Mouse (Mus musculus) MEL (cell line): Measurements from ENCODE around the gene Igfbp3. TPM values are rescaled to one million over a fixed set of nuclear protein-coding genes. Genes with fewer than 3 reads are reported as not detected.
A peak's percentile ranks its signal among the peaks of the same experiment; 100 is the strongest.

ENCODE experiments used
- DNase-seq: peaks from one replicate; pipeline ENCODE4 v3.0.0; 2011; ENCODE audit warnings: low read depth, low spot score
- H3K27ac ChIP-seq: 2 replicates; pipeline ENCODE4 v1.5.1; 2012; ENCODE audit warnings: low read depth, mild to moderate bottlenecking, control low read depth, low read length, moderate library complexity; ENCODE audit not compliant: control insufficient read depth
- H3K27me3 ChIP-seq, 2 experiments: fragments of 150-350 bp in 1 of 2; sonication (generic) in 1 of 2; 2 replicates each; pipeline ENCODE4 v1.6.1; 2012; ENCODE audit warnings: low read length in 2 of 2, mild to moderate bottlenecking in 2 of 2, improper control_type of control experiment in 1 of 2, moderate library complexity in 1 of 2; ENCODE audit not compliant: insufficient read depth in 2 of 2, control insufficient read depth in 1 of 2
- H3K36me3 ChIP-seq, 2 experiments: 2 replicates each; pipeline ENCODE4 v1.6.1; 2012 to 2014; ENCODE audit warnings: low read length in 2 of 2, improper control_type of control experiment in 1 of 2, inconsistent platforms in 1 of 2, mild to moderate bottlenecking in 1 of 2; ENCODE audit not compliant: insufficient read depth in 2 of 2, control insufficient read depth in 1 of 2
- H3K4me1 ChIP-seq, 2 experiments: fragments of 150-350 bp in 1 of 2; sonication (generic) in 1 of 2; 2 replicates each; pipeline ENCODE4 v1.6.1; 2012; ENCODE audit warnings: low read length in 2 of 2, improper control_type of control experiment in 1 of 2, mild to moderate bottlenecking in 1 of 2; ENCODE audit not compliant: insufficient read depth in 2 of 2, control insufficient read depth in 1 of 2
- H3K4me3 ChIP-seq, 2 experiments: fragments of 150-350 bp in 1 of 2; sonication (generic) in 1 of 2; 2 replicates each; pipeline ENCODE4 v1.5.1; 2012; ENCODE audit warnings: low read depth in 2 of 2, low read length in 2 of 2, mild to moderate bottlenecking in 2 of 2, moderate library complexity in 2 of 2, control low read depth in 1 of 2, improper control_type of control experiment in 1 of 2; ENCODE audit not compliant: control insufficient read depth in 1 of 2, insufficient read depth in 1 of 2
- H3K79me2 ChIP-seq: 2 replicates; pipeline ENCODE4 v1.6.1; 2012; ENCODE audit warnings: mild to moderate bottlenecking, low read length, moderate library complexity; ENCODE audit not compliant: control insufficient read depth, poor library complexity, insufficient read depth
- H3K9ac ChIP-seq: 2 replicates; pipeline ENCODE4 v1.6.1; 2012; ENCODE audit warnings: low read depth, mild to moderate bottlenecking, control low read depth, low read length, moderate library complexity; ENCODE audit not compliant: control insufficient read depth, poor library complexity, severe bottlenecking
- H3K9me3 ChIP-seq: fragments of 150-350 bp; sonication (generic); replicated peaks from 2 replicates; pipeline ENCODE4 v1.6.1; 2012; ENCODE audit warnings: mild to moderate bottlenecking, low read length, improper control_type of control experiment, moderate library complexity; ENCODE audit not compliant: insufficient read depth
- CHD2 ChIP-seq: IDR thresholded peaks from 2 replicates; pipeline ENCODE4 v1.6.1; 2011; ENCODE audit warnings: low read length, improper control_type of control experiment
- CTCF ChIP-seq, 3 experiments: IDR thresholded peaks in 2 of 3; conservative IDR thresholded peaks in 1 of 3; 2 replicates each; pipeline ENCODE4 v1.5.1; 2011 to 2012; ENCODE audit warnings: low read length in 3 of 3, low read depth in 2 of 3, mild to moderate bottlenecking in 2 of 3, improper control_type of control experiment in 1 of 3, inconsistent platforms in 1 of 3, mixed read lengths in 1 of 3, moderate library complexity in 1 of 3; ENCODE audit not compliant: control insufficient read depth in 1 of 3, insufficient read depth in 1 of 3, poor library complexity in 1 of 3, severe bottlenecking in 1 of 3
- ELF1 ChIP-seq: IDR thresholded peaks from 2 replicates; pipeline ENCODE4 v1.6.1; 2014; ENCODE audit warnings: low read depth, mild to moderate bottlenecking, inconsistent platforms, low read length, improper control_type of control experiment, moderate library complexity
- EP300 ChIP-seq, 2 experiments: IDR thresholded peaks; 2 replicates each; pipeline ENCODE4 v1.6.1; 2011; ENCODE audit warnings: improper control_type of control experiment in 2 of 2, low read length in 2 of 2, low read depth in 1 of 2, mild to moderate bottlenecking in 1 of 2
- ETS1 ChIP-seq: IDR thresholded peaks from 2 replicates; pipeline ENCODE4 v1.6.1; 2012; ENCODE audit warnings: low read depth, mild to moderate bottlenecking, inconsistent platforms, low read length, improper control_type of control experiment, moderate library complexity
- GABPA ChIP-seq: IDR thresholded peaks from 2 replicates; pipeline ENCODE4 v1.6.1; 2012; ENCODE audit warnings: low read depth, mild to moderate bottlenecking, inconsistent platforms, low read length, improper control_type of control experiment, moderate library complexity
- GATA1 ChIP-seq: IDR thresholded peaks from 2 replicates; pipeline ENCODE4 v1.6.1; 2011; ENCODE audit warnings: low read depth, low read length, improper control_type of control experiment
- JUND ChIP-seq: IDR thresholded peaks from 2 replicates; pipeline ENCODE4 v1.6.1; 2011; ENCODE audit warnings: low read depth, mild to moderate bottlenecking, improper control_type of control experiment, low read length
- MAFK ChIP-seq: IDR thresholded peaks from 2 replicates; pipeline ENCODE4 v1.6.1; 2011; ENCODE audit warnings: low read depth, mild to moderate bottlenecking, low read length, improper control_type of control experiment, borderline replicate concordance
- MAX ChIP-seq: IDR thresholded peaks from 2 replicates; pipeline ENCODE4 v1.6.1; 2011; ENCODE audit warnings: low read length, improper control_type of control experiment
- MEF2A ChIP-seq: IDR thresholded peaks from 2 replicates; pipeline ENCODE4 v1.6.1; 2014; ENCODE audit warnings: low read depth, mild to moderate bottlenecking, inconsistent platforms, low read length, improper control_type of control experiment; ENCODE audit not compliant: poor library complexity, insufficient replicate concordance, severe bottlenecking; ENCODE audit errors: extremely low read depth
- MXI1 ChIP-seq: IDR thresholded peaks from 2 replicates; pipeline ENCODE4 v1.6.1; 2011; ENCODE audit warnings: mild to moderate bottlenecking, low read depth, low read length, improper control_type of control experiment
- MYB ChIP-seq: IDR thresholded peaks from 2 replicates; pipeline ENCODE4 v1.6.1; 2011; ENCODE audit warnings: mild to moderate bottlenecking, low read depth, low read length, improper control_type of control experiment
- MYC ChIP-seq: IDR thresholded peaks from 2 replicates; pipeline ENCODE4 v1.6.1; 2011; ENCODE audit warnings: low read depth, mild to moderate bottlenecking, low read length, improper control_type of control experiment, moderate library complexity
- NELFE ChIP-seq: IDR thresholded peaks from 2 replicates; pipeline ENCODE4 v1.6.1; 2011; ENCODE audit warnings: low read depth, low read length, improper control_type of control experiment
- NRF1 ChIP-seq: IDR thresholded peaks from 2 replicates; pipeline ENCODE4 v1.6.1; 2014; ENCODE audit warnings: low read depth, mild to moderate bottlenecking, inconsistent platforms, low read length, improper control_type of control experiment, moderate library complexity; ENCODE audit not compliant: poor library complexity, insufficient read depth, severe bottlenecking
- POLR2AphosphoS2 ChIP-seq: IDR thresholded peaks from 2 replicates; pipeline ENCODE4 v1.6.1; 2011; ENCODE audit warnings: low read length, improper control_type of control experiment
- RAD21 ChIP-seq: IDR thresholded peaks from 2 replicates; pipeline ENCODE4 v1.6.1; 2011; ENCODE audit warnings: mild to moderate bottlenecking, low read depth, low read length, improper control_type of control experiment
- SIN3A ChIP-seq: IDR thresholded peaks from 2 replicates; pipeline ENCODE4 v1.6.1; 2012; ENCODE audit warnings: low read length, improper control_type of control experiment, inconsistent platforms
- SMC3 ChIP-seq: IDR thresholded peaks from 2 replicates; pipeline ENCODE4 v1.6.1; 2011; ENCODE audit warnings: low read depth, low read length, improper control_type of control experiment
- TAL1 ChIP-seq: IDR thresholded peaks from 2 replicates; pipeline ENCODE4 v1.6.1; 2012; ENCODE audit warnings: mild to moderate bottlenecking, inconsistent platforms, low read length, moderate library complexity, mixed read lengths
- TBP ChIP-seq: IDR thresholded peaks from 2 replicates; pipeline ENCODE4 v1.8.0; 2011; ENCODE audit warnings: low read depth, low read length, improper control_type of control experiment
- TCF12 ChIP-seq: IDR thresholded peaks from 2 replicates; pipeline ENCODE4 v1.6.1; 2014; ENCODE audit warnings: low read depth, mild to moderate bottlenecking, inconsistent platforms, low read length, improper control_type of control experiment, moderate library complexity
- UBTF ChIP-seq: IDR thresholded peaks from 2 replicates; pipeline ENCODE4 v1.6.1; 2012; ENCODE audit warnings: low read depth, mild to moderate bottlenecking, inconsistent platforms, low read length, improper control_type of control experiment, moderate library complexity, borderline replicate concordance; ENCODE audit not compliant: insufficient read depth
- USF1 ChIP-seq: IDR thresholded peaks from 2 replicates; pipeline ENCODE4 v1.6.1; 2014; ENCODE audit warnings: low read depth, mild to moderate bottlenecking, inconsistent platforms, low read length, improper control_type of control experiment, moderate library complexity
- USF2 ChIP-seq, 2 experiments: IDR thresholded peaks; 2 replicates each; pipeline ENCODE4 v1.6.1; 2011 to 2012; ENCODE audit warnings: improper control_type of control experiment in 2 of 2, low read length in 2 of 2, borderline replicate concordance in 1 of 2, inconsistent platforms in 1 of 2, low read depth in 1 of 2, mild to moderate bottlenecking in 1 of 2; ENCODE audit not compliant: insufficient read depth in 1 of 2
- ZC3H11A ChIP-seq: IDR thresholded peaks from 2 replicates; pipeline ENCODE4 v1.6.1; 2012; ENCODE audit warnings: low read depth, mild to moderate bottlenecking, inconsistent platforms, low read length, improper control_type of control experiment
- ZMIZ1 ChIP-seq: IDR thresholded peaks from 2 replicates; pipeline ENCODE4 v1.6.1; 2012; ENCODE audit warnings: low read depth, mild to moderate bottlenecking, inconsistent platforms, low read length, improper control_type of control experiment, moderate library complexity
- polyA plus RNA-seq, 2 experiments: library from polyadenylated mRNA; stranded (reverse) in 1 of 2; unstranded in 1 of 2; fragments of >175 nt in 1 of 2; fragments of >200 nt in 1 of 2; gene quantifications; 2 replicates each; pipeline versions ENCODE4 v1.2.1 to v1.2.4; 2012; ENCODE audit warnings: low replicate concordance in 2 of 2, low read depth in 1 of 2; ENCODE audit not compliant: insufficient read length in 2 of 2, insufficient read depth in 1 of 2, missing spikeins in 1 of 2
- total RNA-seq: library from RNA; depleted of rRNA; stranded (reverse); fragments of 300-350 nt; gene quantifications from 2 replicates; pipeline ENCODE4 v1.2.3, GENCODE M21; 2012

Igfbp3 gene
- total and polyA plus RNA-seq, 3 experiments: not detected

- H3K4me1 ChIP-seq: no peaks in the 10 kb centered on the region
- H3K36me3 ChIP-seq: no peaks in the 10 kb centered on the region
- H3K9me3 ChIP-seq: no peaks in the 10 kb centered on the region
- no peak for TF ChIP-seq MAX
- TF ChIP-seq MYB: no peak
- no peak for TF ChIP-seq TAL1
- TF ChIP-seq MAFK: no peak
- TF ChIP-seq MEF2A: no peak
- no peak for TF ChIP-seq POLR2AphosphoS2
- no peak for TF ChIP-seq TBP
- no peak for TF ChIP-seq ELF1
- no peak for TF ChIP-seq GATA1
- no peak for TF ChIP-seq MXI1
- no peak for TF ChIP-seq CTCF (IDR thresholded peaks at IDR 0.05 in 2 of 3, conservative IDR thresholded peaks at IDR 0.05 in 1 of 3; ENCODE audit: control insufficient read depth in 1 of 3, insufficient read depth in 1 of 3, low read depth in 2 of 3, low read length in 3 of 3, poor library complexity in 1 of 3, severe bottlenecking in 1 of 3)
- TF ChIP-seq CHD2: no peak
- no peak overlapping the region for H3K27ac ChIP-seq
- DNase-seq: no peak
- no peak overlapping the region for H3K9ac ChIP-seq
- H3K4me3 ChIP-seq: no peak overlapping the region
- H3K27me3 ChIP-seq: no peaks in the 10 kb centered on the region
- H3K79me2 ChIP-seq: no peaks in the 10 kb centered on the region
Observed at GRCm38 (mm10) chr11:7200393-7200783, 13.3 kb downstream of the Igfbp3 start.

GRCm38 (mm10) chr11:7199736-7200392 lies 13.9 kb downstream of the Igfbp3 start:
- TF ChIP-seq MAX (no peak), GATA1 (no peak), ETS1 (no peak), EP300 (IDR thresholded peaks at IDR 0.05; ENCODE audit: low read depth in 1 of 2, low read length in 2 of 2) (no peak), UBTF (no peak), SIN3A (no peak), JUND (no peak), SMC3 (peak; percentile 56), RAD21 (peak; percentile 69), TBP (no peak), ZC3H11A (peak; percentile 21; the same call in 1 of the 2 replicates), ZMIZ1 (no peak), NRF1 (no peak), MYC (no peak), NELFE (no peak), CTCF (IDR thresholded peaks at IDR 0.05 in 2 of 3, conservative IDR thresholded peaks at IDR 0.05 in 1 of 3; ENCODE audit: control insufficient read depth in 1 of 3, insufficient read depth in 1 of 3, low read depth in 2 of 3, low read length in 3 of 3, poor library complexity in 1 of 3, severe bottlenecking in 1 of 3) (peak; percentile 35 to 66 (median 51); a peak in 5 of 6 replicates), USF2 (IDR thresholded peaks at IDR 0.05; ENCODE audit: borderline replicate concordance in 1 of 2, insufficient read depth in 1 of 2, low read depth in 1 of 2, low read length in 2 of 2) (no peak), GABPA (no peak), TCF12 (no peak), USF1 (no peak)
- TF ChIP-seq, all 39 proteins: peak for 4
- H3K79me2 ChIP-seq: no peaks in the 10 kb centered on the region
- no peaks in the 10 kb centered on the region for H3K4me1 ChIP-seq
- no peak overlapping the region for H3K9ac ChIP-seq
- H3K9me3 ChIP-seq: no peaks in the 10 kb centered on the region
- H3K36me3 ChIP-seq: no peaks in the 10 kb centered on the region
- H3K27ac ChIP-seq: no peak overlapping the region
- H3K4me3 ChIP-seq: no peak overlapping the region
- peak; percentile 55 for DNase-seq
- no peaks in the 10 kb centered on the region for H3K27me3 ChIP-seq
